Mouse (Mus musculus) midbrain, embryonic 11.5 days (tissue): ENCODE results near the gene Cap2. TPM values are rescaled to one million over a fixed set of nuclear protein-coding genes. Genes with fewer than 3 reads are reported as not detected.

ENCODE experiments used
- ATAC-seq: fragments of 200-750 bp; cut with Nextera tagmentation; 2 replicates; pipeline ENCODE4 v1.8.0; 2017; ENCODE audit warnings: moderate TSS enrichment, moderate library complexity; ENCODE audit not compliant: low FRiP score
- DNase-seq: peaks from one replicate; pipeline ENCODE4 v3.0.0; 2015; ENCODE audit warnings: low spot score; ENCODE audit errors: missing footprints
- H3K27ac ChIP-seq: fragments of 300-500 bp; sonication (generic); 2 replicates; pipeline ENCODE4 v1.5.1; 2014; ENCODE audit warnings: low read depth, low read length
- H3K27me3 ChIP-seq: fragments of 300-500 bp; sonication (generic); 2 replicates; pipeline ENCODE4 v1.6.1; 2014; ENCODE audit warnings: mild to moderate bottlenecking, low read length, moderate library complexity, mixed read lengths; ENCODE audit not compliant: control insufficient read depth, insufficient read depth
- H3K36me3 ChIP-seq: fragments of 300-500 bp; sonication (generic); 2 replicates; pipeline ENCODE4 v1.6.1; 2014; ENCODE audit warnings: mild to moderate bottlenecking, low read length, moderate library complexity, mixed read lengths; ENCODE audit not compliant: control insufficient read depth, insufficient read depth
- H3K4me1 ChIP-seq: fragments of 300-500 bp; sonication (generic); 2 replicates; pipeline ENCODE4 v1.6.1; 2014; ENCODE audit warnings: low read length; ENCODE audit not compliant: control insufficient read depth, insufficient read depth
- H3K4me2 ChIP-seq: fragments of 300-500 bp; sonication (generic); 2 replicates; pipeline ENCODE4 v1.6.1; 2014; ENCODE audit warnings: mild to moderate bottlenecking, moderate library complexity
- H3K4me3 ChIP-seq: fragments of 300-500 bp; sonication (generic); 2 replicates; pipeline ENCODE4 v1.5.1; 2014; ENCODE audit warnings: low read depth, low read length
- H3K9ac ChIP-seq: fragments of 300-500 bp; sonication (generic); 2 replicates; pipeline ENCODE4 v1.6.1; 2014; ENCODE audit warnings: low read length
- H3K9me3 ChIP-seq: fragments of 300-500 bp; sonication (generic); 2 replicates; pipeline ENCODE4 v1.6.1; 2016; ENCODE audit warnings: low read length; ENCODE audit not compliant: control insufficient read depth
- whole genome bisulfite sequencing: fragments of 180-500 bp; shearing (Covaris S2); extraction: QIAGEN DNeasy Blood & Tissue Kit; methylation state at CpG from one replicate; pipeline ENCODE4 v1.1.7; 2014; 5-methylcytosine and 5-hydroxymethylcytosine counted together
- polyA plus RNA-seq: library from polyadenylated mRNA; unstranded; fragments of >200 nt; fragmentation: Nextera tagmentation; extraction: Ambion mirVana; gene quantifications from 2 replicates; pipeline ENCODE4 v1.2.1, GENCODE M21; 2014

The Cap2 gene
- polyA plus RNA-seq, 1 experiment from 2014 or later = 9.9 TPM

- Histone ChIP-seq H3K9ac (no peak overlapping the region), H3K4me2 (no peak overlapping the region), H3K27ac (no peak overlapping the region), H3K27me3 (no peaks in the 10 kb centered on the region), H3K4me1 (no peaks in the 10 kb centered on the region), H3K4me3 (no peak overlapping the region), H3K36me3 (no peaks in the 10 kb centered on the region), H3K9me3 (no peaks in the 10 kb centered on the region)
- WGBS = 95% methylated on average over 5 of the region's 5 CpGs
- DNase-seq = no peak
- no peak for ATAC-seq
Measured at GRCm38 (mm10) chr13:46588606-46589005, 87.0 kb downstream of the Cap2 start.

DNA sequence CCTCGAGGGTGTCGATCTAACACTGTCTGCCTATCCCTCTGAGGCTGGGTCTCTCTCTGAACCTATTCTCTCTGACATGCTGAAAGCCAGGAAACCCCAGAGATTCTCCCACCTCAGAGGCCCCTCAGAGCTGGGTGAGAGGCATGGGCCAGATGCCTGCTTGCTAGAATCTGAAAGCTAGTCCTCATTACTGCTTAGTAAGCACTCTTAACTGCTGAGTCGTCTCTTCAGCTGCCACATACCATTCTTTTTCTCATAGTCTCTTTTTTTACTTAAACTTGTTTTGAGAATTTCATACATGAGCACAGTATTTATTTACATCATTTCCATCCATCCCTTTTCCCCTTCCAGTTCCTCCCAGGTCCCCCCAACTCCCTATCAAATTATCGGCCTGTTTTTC, 89.2 kb downstream of the Cap2 start:
- Histone ChIP-seq H3K9ac (no peak overlapping the region), H3K27ac (no peak overlapping the region), H3K9me3 (no peaks in the 10 kb centered on the region), H3K4me1 (no peaks in the 10 kb centered on the region), H3K4me3 (no peak overlapping the region), H3K36me3 (no peaks in the 10 kb centered on the region), H3K27me3 (no peaks in the 10 kb centered on the region), H3K4me2 (no peak overlapping the region)
- DNase-seq (no peak), ATAC-seq (no peak)
- WGBS = 91% methylated on average over 4 of the region's 4 CpGs

DNA sequence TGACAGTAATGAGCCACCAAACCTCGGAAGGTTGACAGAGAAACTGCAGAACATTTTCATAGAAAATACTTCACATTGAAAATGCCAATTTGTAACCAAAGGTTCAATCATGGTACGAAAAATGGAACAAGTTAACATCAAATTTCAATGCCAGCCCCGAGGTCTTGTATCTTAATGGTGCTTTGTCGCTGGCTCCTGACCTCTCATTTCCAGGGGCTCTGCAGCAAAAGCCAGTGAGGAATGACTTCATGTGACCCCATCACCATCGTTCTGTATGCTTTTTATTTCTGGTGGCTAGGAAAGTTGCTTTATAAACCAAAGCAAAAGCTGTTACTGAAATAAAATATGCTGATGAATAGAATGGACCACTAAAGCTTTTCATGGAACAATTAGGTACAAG, 99.0 kb downstream of the Cap2 start:
- no peaks in the 10 kb centered on the region for H3K36me3 ChIP-seq
- H3K4me1 ChIP-seq = peaks cover 3% of the 10 kb centered on the region; the same call in 1 of the 2 replicates
- 91% methylated on average over 5 of the region's 5 CpGs for WGBS
- H3K4me2 ChIP-seq = no peak overlapping the region
- no peak overlapping the region for H3K4me3 ChIP-seq
- DNase-seq (peak; percentile 72), ATAC-seq (no peak)
- H3K27me3 ChIP-seq = no peaks in the 10 kb centered on the region
- no peak overlapping the region for H3K27ac ChIP-seq
- no peak overlapping the region for H3K9ac ChIP-seq
- H3K9me3 ChIP-seq = no peaks in the 10 kb centered on the region

DNA sequence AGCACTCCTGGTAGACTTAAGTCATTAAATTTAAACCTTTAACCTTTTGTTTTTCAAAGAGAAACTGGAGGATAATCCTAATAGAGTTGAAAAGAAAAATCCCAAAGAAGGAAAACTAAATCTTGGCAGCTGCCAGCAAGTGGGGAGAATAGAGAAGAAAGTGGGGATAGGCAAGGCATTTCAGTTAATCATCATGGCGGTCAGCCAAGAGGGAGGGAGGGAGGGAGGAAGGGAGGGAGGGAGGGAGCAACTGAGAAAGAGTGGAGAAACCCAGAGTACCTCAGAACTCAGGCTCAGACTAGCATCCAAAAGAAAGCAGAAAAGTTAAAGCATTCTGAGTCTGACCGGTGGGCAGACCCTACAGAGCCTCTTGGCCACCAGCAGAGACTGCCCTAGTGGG, 99.7 kb downstream of the Cap2 start:
- no peak overlapping the region for H3K4me2 ChIP-seq
- peaks cover 3% of the 10 kb centered on the region; the same call in 1 of the 2 replicates for H3K4me1 ChIP-seq
- no peaks in the 10 kb centered on the region for H3K27me3 ChIP-seq
- no peaks in the 10 kb centered on the region for H3K9me3 ChIP-seq
- ATAC-seq = no peak
- no peak overlapping the region for H3K9ac ChIP-seq
- H3K27ac ChIP-seq = no peak overlapping the region
- WGBS = 67% methylated on average over 2 of the region's 2 CpGs
- no peaks in the 10 kb centered on the region for H3K36me3 ChIP-seq
- no peak overlapping the region for H3K4me3 ChIP-seq
- DNase-seq = no peak

DNA sequence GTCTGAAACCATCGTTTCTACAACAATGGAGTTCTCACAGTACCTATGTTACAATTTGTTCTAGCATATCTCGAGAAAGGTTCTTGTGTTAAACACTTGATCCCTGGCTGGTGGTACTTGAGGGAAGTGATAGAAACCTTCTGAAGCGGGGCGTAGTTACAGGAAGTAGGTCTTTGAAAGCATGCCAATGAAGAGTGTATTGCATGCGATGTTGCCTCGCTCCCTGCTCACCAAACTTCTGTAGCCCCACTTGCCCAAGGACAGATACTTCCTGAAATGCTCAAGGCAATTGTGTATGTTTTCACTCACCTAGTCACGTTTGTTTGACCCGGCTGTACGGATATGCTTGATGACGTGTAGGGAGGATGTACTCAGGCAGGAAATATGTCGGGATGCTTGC, 101.0 kb downstream of the Cap2 start:
- Histone ChIP-seq H3K9ac (no peak overlapping the region), H3K9me3 (no peaks in the 10 kb centered on the region), H3K36me3 (no peaks in the 10 kb centered on the region), H3K4me2 (no peak overlapping the region), H3K27me3 (no peaks in the 10 kb centered on the region), H3K4me1 (peaks cover 3% of the 10 kb centered on the region; the same call in 1 of the 2 replicates), H3K27ac (no peak overlapping the region), H3K4me3 (no peak overlapping the region)
- WGBS = 92% methylated on average over 11 of the region's 11 CpGs
- no peak for ATAC-seq
- no peak for DNase-seq

DNA sequence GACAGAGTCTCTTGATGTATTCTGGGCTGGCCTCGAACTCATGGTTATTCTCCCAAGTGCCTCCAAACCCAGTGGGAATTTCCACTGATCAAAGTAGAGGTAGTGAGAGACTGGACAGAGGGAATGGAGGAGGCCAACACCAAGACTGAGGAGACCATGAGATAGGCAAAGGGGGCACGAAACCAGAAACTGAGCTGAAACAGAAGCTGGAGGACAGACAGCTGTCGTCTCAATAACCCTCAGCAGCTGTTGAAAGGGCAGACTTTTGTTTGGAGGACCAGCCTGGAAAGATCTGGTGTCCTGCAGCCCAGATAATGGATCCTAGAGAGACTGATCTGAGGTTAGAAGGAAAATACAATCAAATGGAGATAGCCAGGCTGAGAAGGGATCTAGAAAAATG, 109.4 kb downstream of the Cap2 start:
- Histone ChIP-seq H3K9me3 (no peaks in the 10 kb centered on the region), H3K4me1 (no peaks in the 10 kb centered on the region), H3K36me3 (no peaks in the 10 kb centered on the region), H3K27ac (no peak overlapping the region), H3K4me3 (no peak overlapping the region), H3K4me2 (no peak overlapping the region), H3K9ac (no peak overlapping the region), H3K27me3 (no peaks in the 10 kb centered on the region)
- no peak for ATAC-seq
- WGBS = 90% methylated on average over 3 of the region's 3 CpGs
- peak; percentile 57 for DNase-seq

- H3K9ac ChIP-seq = no peak overlapping the region
- DNase-seq (no peak), ATAC-seq (no peak)
- H3K9me3 ChIP-seq = no peaks in the 10 kb centered on the region
- no peaks in the 10 kb centered on the region for H3K27me3 ChIP-seq
- 85% methylated on average over 6 of the region's 6 CpGs for WGBS
- no peak overlapping the region for H3K4me3 ChIP-seq
- no peaks in the 10 kb centered on the region for H3K36me3 ChIP-seq
- H3K4me2 ChIP-seq = no peak overlapping the region
- no peak overlapping the region for H3K27ac ChIP-seq
- no peaks in the 10 kb centered on the region for H3K4me1 ChIP-seq
Measured at GRCm38 (mm10) chr13:46613694-46614272, 112.1 kb downstream of the Cap2 start.

- WGBS = 88% methylated on average over 19 of the region's 19 CpGs
- no peak overlapping the region for H3K4me3 ChIP-seq
- no peak for ATAC-seq
Measured at GRCm38 (mm10) chr13:46616673-46617362, 115.2 kb downstream of the Cap2 start.

DNA sequence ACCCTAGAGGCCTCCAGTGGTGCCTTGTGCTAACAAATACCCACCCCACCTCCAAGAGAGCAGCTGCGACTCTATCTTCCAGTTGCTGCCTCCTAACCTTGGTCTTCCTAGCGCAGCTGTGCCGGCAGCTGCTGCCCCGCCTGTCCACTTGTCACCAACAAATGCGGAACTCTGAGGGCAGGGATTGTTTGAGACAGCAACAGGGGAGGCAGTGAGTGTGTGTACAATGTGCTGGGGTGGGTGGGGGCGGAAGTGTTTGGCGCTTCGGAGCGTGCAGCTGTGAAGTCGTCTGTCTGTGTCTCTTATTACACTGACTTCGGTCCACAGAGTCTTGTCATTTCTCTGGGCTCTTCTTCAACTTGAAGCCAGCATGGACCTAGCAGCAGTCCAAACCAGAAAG, 118.0 kb downstream of the Cap2 start:
- H3K4me2 ChIP-seq = no peak overlapping the region
- H3K4me1 ChIP-seq = no peaks in the 10 kb centered on the region; the same call in 1 of the 2 replicates
- 62% methylated on average over 11 of the region's 11 CpGs for WGBS
- H3K36me3 ChIP-seq = no peaks in the 10 kb centered on the region
- H3K27ac ChIP-seq = peak overlapping the region; percentile 4; the same call in 1 of the 2 replicates
- no peak overlapping the region for H3K4me3 ChIP-seq
- no peak overlapping the region for H3K9ac ChIP-seq
- H3K9me3 ChIP-seq = no peaks in the 10 kb centered on the region
- no peaks in the 10 kb centered on the region for H3K27me3 ChIP-seq
- ATAC-seq (no peak), DNase-seq (no peak)

More at GRCm38 (mm10) chr13:46616673-46617362, 115.2 kb downstream of the Cap2 start:
- H3K27me3 ChIP-seq = no peaks in the 10 kb centered on the region
- DNase-seq = no peak
- no peaks in the 10 kb centered on the region for H3K36me3 ChIP-seq
- no peaks in the 10 kb centered on the region; the same call in 1 of the 2 replicates for H3K4me1 ChIP-seq
- H3K9me3 ChIP-seq = no peaks in the 10 kb centered on the region
- H3K9ac ChIP-seq = no peak overlapping the region
- no peak overlapping the region for H3K4me2 ChIP-seq
- H3K27ac ChIP-seq = no peak overlapping the region
